Mouse (Mus musculus): Measurements from ENCODE around the gene R3hdm2. TPM values are rescaled to one million over a fixed set of nuclear protein-coding genes. Genes with fewer than 3 reads are reported as not detected.

Gene R3hdm2
- polyA plus RNA-seq, 1 experiment, result 19.3 TPM

- no peak for DNase-seq (ENCODE audit: low spot score)
These were observed 111.0 kb downstream of the R3hdm2 start for GRCm38 (mm10) chr10:127491128-127491512.

GRCm38 (mm10) chr10:127492118-127492517, 112.0 kb downstream of the R3hdm2 start:
- DNase-seq (ENCODE audit: low spot score), result no peak

- DNase-seq (ENCODE audit: low spot score), result no peak
These were observed 116.0 kb downstream of the R3hdm2 start for GRCm38 (mm10) chr10:127496156-127496555.

GRCm38 (mm10) chr10:127499516-127499915, 119.4 kb downstream of the R3hdm2 start:
- no peak for DNase-seq (ENCODE audit: low spot score)

GRCm38 (mm10) chr10:127500042-127500441, 119.9 kb downstream of the R3hdm2 start:
- DNase-seq (ENCODE audit: low spot score), result no peak

- DNase-seq (ENCODE audit: low spot score), result no peak
These were observed 121.1 kb downstream of the R3hdm2 start, which contains the start of gene Stac3 for GRCm38 (mm10) chr10:127500894-127501893. Gene Stac3, plus strand, starts transcription at chr10:127501686.

GRCm38 (mm10) chr10:127508239-127508638, 128.1 kb downstream of the R3hdm2 start:
- DNase-seq (ENCODE audit: low spot score), result no peak

- peak; percentile 69 for DNase-seq (ENCODE audit: low spot score)
These were observed 129.1 kb downstream of the R3hdm2 start for GRCm38 (mm10) chr10:127509051-127509836.

GRCm38 (mm10) chr10:127509837-127510701, 129.9 kb downstream of the R3hdm2 start:
- no peak for DNase-seq (ENCODE audit: low spot score)

GRCm38 (mm10) chr10:127510895-127511617, 130.9 kb downstream of the R3hdm2 start:
- DNase-seq (ENCODE audit: low spot score), result no peak

GRCm38 (mm10) chr10:127511634-127512306, 131.6 kb downstream of the R3hdm2 start:
- DNase-seq (ENCODE audit: low spot score), result no peak

- no peak for DNase-seq (ENCODE audit: low spot score)
These were observed 132.2 kb downstream of the R3hdm2 start for GRCm38 (mm10) chr10:127512307-127512666.

- DNase-seq (ENCODE audit: low spot score), result peak; percentile 89
These were observed 132.7 kb downstream of the R3hdm2 start for GRCm38 (mm10) chr10:127512813-127513212.

GRCm38 (mm10) chr10:127513501-127514091, 133.5 kb downstream of the R3hdm2 start:
- DNase-seq (ENCODE audit: low spot score), result no peak

- no peak for DNase-seq (ENCODE audit: low spot score)
These were observed 134.1 kb downstream of the R3hdm2 start for GRCm38 (mm10) chr10:127514111-127514698.

- no peak for DNase-seq (ENCODE audit: low spot score)
These were observed 134.6 kb downstream of the R3hdm2 start, which contains the start of gene Ndufa4l2 for GRCm38 (mm10) chr10:127514764-127515163. Gene Ndufa4l2, plus strand, starts transcription at chr10:127514967.

GRCm38 (mm10) chr10:127515271-127515982, 135.3 kb downstream of the R3hdm2 start:
- no peak for DNase-seq (ENCODE audit: low spot score)

- DNase-seq (ENCODE audit: low spot score), result no peak
These were observed 135.9 kb downstream of the R3hdm2 start for GRCm38 (mm10) chr10:127515983-127516459.
